Mouse (Mus musculus) gastrocnemius, postnatal 14 days (tissue): ENCODE measurements around the gene Relb. TPM values are rescaled to one million over a fixed set of nuclear protein-coding genes. Genes with fewer than 3 reads are reported as not detected.

ENCODE experiments used
- DNase-seq: peaks from one replicate; pipeline ENCODE4 v3.0.0; 2021; ENCODE audit warnings: mixed read lengths
- intact Hi-C: fragments of 180-260 bp; cut with DNase I; formaldehyde crosslinking; loops from one replicate; pipeline ENCODE4 v1.15.1; 2025; ENCODE audit warnings: low total_unique reads
- long read RNA-seq, 2 experiments: library from polyadenylated mRNA; stranded (forward); transcript quantifications; one replicate each; pipeline ENCODE4 v2.0.0; 2021
- total RNA-seq, 2 experiments: library from RNA; stranded (reverse); gene quantifications; 2 replicates each; pipeline ENCODE4 v1.2.3; 2021

Relb gene
- total RNA-seq, result 1 to 10 TPM; 4.9 to 7.3 TPM
- long read RNA-seq, experiment 1, transcript Relb-201 (11 exons, 2,200 nt), result major isoform, 5 of 5 reads
- long read RNA-seq, experiment 1, partial matches to known transcripts, result 0 of 5 reads
- long read RNA-seq, experiment 1, other reads (novel, unspliced or antisense), result 0 of 5 reads
- long read RNA-seq, experiment 2, transcript Relb-201 (11 exons, 2,200 nt), result major isoform, 8 of 13 reads
- long read RNA-seq, experiment 2, partial matches to known transcripts, result 0 of 13 reads
- long read RNA-seq, experiment 2, other reads (novel, unspliced or antisense), result 5 of 13 reads

- DNase-seq, result peak; percentile 94
- intact Hi-C loops, result no loop called here
Measured at GRCm38 (mm10) chr7:19629361-19629734, at the start of gene Relb. TSS of gene Relb (minus strand) at chr7:19629438.

- intact Hi-C loops, result no loop called here
- DNase-seq, result no peak
Measured at GRCm38 (mm10) chr7:19678901-19679300, 49.7 kb upstream of the Relb start.

- no peak for DNase-seq
- intact Hi-C loops, result no loop called here
Measured at GRCm38 (mm10) chr7:19677872-19678271, 48.6 kb upstream of the Relb start, which contains the start of gene Apoc2. TSS of gene Apoc2 (minus strand) at chr7:19677941.

GRCm38 (mm10) chr7:19676662-19677061, 47.4 kb upstream of the Relb start:
- intact Hi-C loops, result no loop called here
- DNase-seq, result no peak

- DNase-seq, result no peak
- intact Hi-C loops, result no loop called here
Measured at GRCm38 (mm10) chr7:19675824-19676223, 46.6 kb upstream of the Relb start.

- intact Hi-C loops, result no loop called here
- DNase-seq, result no peak
Measured at GRCm38 (mm10) chr7:19673083-19673699, 44.0 kb upstream of the Relb start.

GRCm38 (mm10) chr7:19671511-19671910, 42.3 kb upstream of the Relb start:
- DNase-seq, result no peak
- intact Hi-C loops, result no loop called here

- intact Hi-C loops, result loop anchor here (2.0 kb wide), 1 partner anchor 34 kb away; no protein-coding TSS in a partner anchor
- DNase-seq, result peak; percentile 91
Measured at GRCm38 (mm10) chr7:19668947-19669721, 39.9 kb upstream of the Relb start.

- intact Hi-C loops, result no loop called here
- no peak for DNase-seq
Measured at GRCm38 (mm10) chr7:19667434-19667833, 38.2 kb upstream of the Relb start.

- intact Hi-C loops, result no loop called here
- no peak for DNase-seq
Measured at GRCm38 (mm10) chr7:19666750-19667149, 37.5 kb upstream of the Relb start.

- peak; percentile 97 for DNase-seq
- intact Hi-C loops, result no loop called here
Measured at GRCm38 (mm10) chr7:19664955-19665841, 36.0 kb upstream of the Relb start, which contains the start of gene Clptm1. TSS of gene Clptm1 (minus strand) at chr7:19665033.

GRCm38 (mm10) chr7:19664455-19664954, 35.3 kb upstream of the Relb start:
- intact Hi-C loops, result no loop called here

GRCm38 (mm10) chr7:19663940-19664339, 34.7 kb upstream of the Relb start:
- intact Hi-C loops, result no loop called here
- DNase-seq, result no peak

More at GRCm38 (mm10) chr7:19664455-19664954, 35.3 kb upstream of the Relb start:
- no peak for DNase-seq

GRCm38 (mm10) chr7:19652614-19653013, 23.4 kb upstream of the Relb start:
- DNase-seq, result no peak
- intact Hi-C loops, result no loop called here

- intact Hi-C loops, result no loop called here
- no peak for DNase-seq
Measured at GRCm38 (mm10) chr7:19651063-19651786, 22.0 kb upstream of the Relb start.

- intact Hi-C loops, result no loop called here
- no peak for DNase-seq
Measured at GRCm38 (mm10) chr7:19641223-19641622, 12.0 kb upstream of the Relb start.

GRCm38 (mm10) chr7:19635074-19635827, 6.0 kb upstream of the Relb start:
- intact Hi-C loops, result no loop called here
- DNase-seq, result no peak

GRCm38 (mm10) chr7:19634591-19634990, 5.4 kb upstream of the Relb start:
- intact Hi-C loops, result no loop called here
- peak; percentile 47 for DNase-seq
